Mouse (Mus musculus): ENCODE data around the gene Grid2ip.

Gene Grid2ip

GRCm38 (mm10) chr5:143410841-143411395 lies 53.8 kb downstream of the Grid2ip start:
- DNase-seq (ENCODE audit: low spot score in 2 of 2), result no peak

DNA sequence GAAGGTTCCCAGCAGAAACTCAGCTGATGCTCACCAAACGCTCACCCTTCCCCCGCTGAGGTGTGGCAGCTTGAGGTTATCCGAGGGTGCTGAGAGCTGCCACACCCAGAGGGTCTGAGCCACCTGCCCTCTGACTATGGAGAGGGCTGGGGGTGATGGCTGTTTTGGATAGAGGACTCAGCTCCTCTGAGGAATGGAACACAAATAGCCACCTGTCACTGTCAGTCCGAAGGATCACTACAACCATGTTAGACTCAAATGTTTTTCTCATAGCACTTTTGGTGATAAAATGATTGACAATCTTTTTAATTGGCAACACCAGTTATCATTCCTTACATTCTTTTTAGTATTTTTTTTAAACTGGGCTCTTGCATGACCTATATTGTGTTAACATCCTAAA lies 64.3 kb downstream of the Grid2ip start:
- DNase-seq (ENCODE audit: low spot score in 2 of 2), result no peak

- no peak for DNase-seq (ENCODE audit: low spot score in 2 of 2)
Measured at GRCm38 (mm10) chr5:143422990-143423389, 65.9 kb downstream of the Grid2ip start.

GRCm38 (mm10) chr5:143423899-143424519 lies 66.9 kb downstream of the Grid2ip start:
- peak; percentile 35 to 52 for DNase-seq (ENCODE audit: low spot score in 2 of 2)

- DNase-seq (ENCODE audit: low spot score in 2 of 2), result peak; percentile 63
Measured at GRCm38 (mm10) chr5:143434421-143434820, 77.3 kb downstream of the Grid2ip start.

DNA sequence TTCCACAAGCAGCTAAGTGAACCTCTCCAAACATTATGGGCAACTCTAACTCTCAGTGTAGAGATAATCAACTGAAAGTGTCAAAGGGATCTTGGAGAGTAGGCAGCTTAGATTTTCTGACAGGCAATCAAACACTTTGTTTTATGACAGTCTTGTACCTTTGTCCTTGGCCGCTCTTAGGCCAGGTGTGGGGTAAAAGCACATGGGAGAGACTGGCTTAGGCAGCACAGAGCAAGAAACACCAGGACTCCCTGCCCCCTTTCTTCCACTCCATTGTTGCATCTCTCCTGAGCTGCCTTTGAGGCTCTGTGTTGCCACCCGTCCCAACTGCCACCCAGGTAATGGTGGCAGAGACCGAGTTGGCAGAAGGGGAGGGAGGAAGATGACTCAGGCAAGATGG lies 84.2 kb downstream of the Grid2ip start:
- DNase-seq (ENCODE audit: low spot score in 2 of 2), result no peak

GRCm38 (mm10) chr5:143441753-143442152 lies 84.6 kb downstream of the Grid2ip start:
- no peak for DNase-seq (ENCODE audit: low spot score in 2 of 2)

Data from spleen, postnatal 36 days (tissue).